Mouse (Mus musculus) right cerebral cortex, postnatal 4 days (tissue): ENCODE measurements around the gene Gm9887.
"Not testable (repeated sequence)": the region's sequence is repeated elsewhere in the genome, so short reads cannot be mapped to it uniquely, and the experiment has no call there.

Experiments
- DNase-seq: peaks from one replicate; pipeline ENCODE4 v3.0.0-alpha.2; 2022

Gene Gm9887

GRCm38 (mm10) chr12:69385542-69386280, 13.5 kb upstream of the Gm9887 start:
- DNase-seq, result no peak

- DNase-seq, result no peak
Measured at GRCm38 (mm10) chr12:69384606-69385005, 12.3 kb upstream of the Gm9887 start.

- no peak for DNase-seq
Measured at GRCm38 (mm10) chr12:69382880-69383279, 10.6 kb upstream of the Gm9887 start.

GRCm38 (mm10) chr12:69378558-69379454, 6.5 kb upstream of the Gm9887 start:
- DNase-seq, result no peak

- DNase-seq, result not testable (repeated sequence)
Measured at GRCm38 (mm10) chr12:69377636-69378035, 5.4 kb upstream of the Gm9887 start.

GRCm38 (mm10) chr12:69377188-69377587, 4.9 kb upstream of the Gm9887 start:
- DNase-seq, result no peak

- no peak for DNase-seq
Measured at GRCm38 (mm10) chr12:69376132-69376531, 3.9 kb upstream of the Gm9887 start.

GRCm38 (mm10) chr12:69373850-69374766, 1.9 kb upstream of the Gm9887 start:
- no peak for DNase-seq

- DNase-seq, result peak; percentile 18
Measured at GRCm38 (mm10) chr12:69372731-69373331, 573 bp upstream of the Gm9887 start.

- no peak for DNase-seq
Measured at GRCm38 (mm10) chr12:69371421-69371853, 821 bp downstream of the Gm9887 start.

GRCm38 (mm10) chr12:69370936-69371335, 1.3 kb downstream of the Gm9887 start:
- no peak for DNase-seq

GRCm38 (mm10) chr12:69367557-69367956, 4.7 kb downstream of the Gm9887 start:
- no peak for DNase-seq

GRCm38 (mm10) chr12:69366424-69366823, 5.8 kb downstream of the Gm9887 start:
- no peak for DNase-seq

GRCm38 (mm10) chr12:69365757-69366156, 6.5 kb downstream of the Gm9887 start:
- no peak for DNase-seq

GRCm38 (mm10) chr12:69363899-69364762, 8.1 kb downstream of the Gm9887 start:
- peak; percentile 48 for DNase-seq

- not testable (repeated sequence) for DNase-seq
Measured at GRCm38 (mm10) chr12:69363110-69363509, 9.1 kb downstream of the Gm9887 start.

GRCm38 (mm10) chr12:69362388-69362787, 9.9 kb downstream of the Gm9887 start:
- DNase-seq, result no peak

- no peak for DNase-seq
Measured at GRCm38 (mm10) chr12:69361919-69362318, 10.3 kb downstream of the Gm9887 start.

GRCm38 (mm10) chr12:69360997-69361899, 11.0 kb downstream of the Gm9887 start:
- peak; percentile 98 for DNase-seq

GRCm38 (mm10) chr12:69360655-69360996, 11.6 kb downstream of the Gm9887 start:
- no peak for DNase-seq
